Mouse (Mus musculus): ENCODE measurements around the gene Brsk1.

DNA sequence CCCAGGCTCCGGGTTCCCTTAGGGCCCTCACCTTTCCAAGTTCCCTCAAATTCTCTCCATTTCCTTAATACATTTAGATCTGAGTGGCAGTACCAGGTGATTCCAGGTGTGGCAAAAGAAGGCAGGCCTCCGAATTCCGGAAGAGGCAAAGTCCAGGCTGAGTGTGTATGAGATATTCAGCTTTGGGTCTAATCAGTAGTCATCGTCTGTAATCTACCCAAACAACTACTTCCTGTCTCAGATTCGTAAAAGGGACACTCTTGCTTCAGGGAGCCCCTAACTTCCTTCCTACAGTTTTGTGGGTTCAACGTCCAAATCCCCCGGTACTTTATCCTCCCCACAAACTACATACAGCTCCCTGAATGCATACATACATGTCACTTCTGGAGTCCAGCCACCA lies 34.8 kb downstream of the Brsk1 start, which contains the start of gene Tmem150b:
- TF ChIP-seq CTCF (IDR thresholded peaks at IDR 0.05; ENCODE audit: control insufficient read depth, insufficient read depth, insufficient replicate concordance, low read depth, low read length) (no peak), POLR2A (IDR thresholded peaks at IDR 0.05; ENCODE audit: control insufficient read depth, low read depth, low read length) (no peak)
